Mouse (Mus musculus) stomach, postnatal 0 days (tissue): ENCODE measurements around the gene Unc13a.

Experiments
- CTCF ChIP-seq: IDR thresholded peaks from 2 replicates; pipeline ENCODE4 v1.5.1; 2016; ENCODE audit warnings: antibody characterized with exemption, low read depth, mild to moderate bottlenecking, moderate library complexity
- EP300 ChIP-seq: optimal IDR thresholded peaks from 2 replicates; pipeline ENCODE3; 2016; ENCODE audit warnings: antibody characterized with exemption

GRCm38 (mm10) chr8:71602666-71603334 is 68.8 kb downstream of the Unc13a start:
- TF ChIP-seq CTCF (no peak), EP300 (no peak)
